Mouse (Mus musculus) right cerebral cortex, postnatal 25 days (tissue): ENCODE measurements at regions not wholly inside any gene's neighbourhood (a gene's known extent, or its start where the extent isn't known, plus 50 kb on each side); places are given as distances from the start of the nearest gene placed in this dataset.
A peak's percentile ranks its signal among the peaks of the same experiment; 100 is the strongest.
"Not testable (repeated sequence)": the region's sequence is repeated elsewhere in the genome, so short reads cannot be mapped to it uniquely, and the experiment has no call there.

Experiments used
- DNase-seq: peaks from one replicate; pipeline ENCODE4 v3.0.0; 2022

- no peak for DNase-seq
These were observed 172.9 kb upstream of the Pmfbp1 start for GRCm38 (mm10) chr8:109320955-109321354.

GRCm38 (mm10) chr8:109323351-109323750 lies 170.5 kb upstream of the Pmfbp1 start:
- DNase-seq = no peak

- DNase-seq = no peak
These were observed 169.6 kb upstream of the Pmfbp1 start for GRCm38 (mm10) chr8:109324241-109324640.

GRCm38 (mm10) chr8:109336203-109336602 lies 157.6 kb upstream of the Pmfbp1 start:
- no peak for DNase-seq

- no peak for DNase-seq
These were observed 155.5 kb upstream of the Pmfbp1 start for GRCm38 (mm10) chr8:109338220-109338835.

GRCm38 (mm10) chr8:109340647-109341046 lies 153.2 kb upstream of the Pmfbp1 start:
- DNase-seq = not testable (repeated sequence)

- DNase-seq = no peak
These were observed 138.7 kb upstream of the Pmfbp1 start for GRCm38 (mm10) chr8:109355168-109355567.

GRCm38 (mm10) chr8:109359396-109360051 lies 134.3 kb upstream of the Pmfbp1 start:
- peak; percentile 22 for DNase-seq

- no peak for DNase-seq
These were observed 133.6 kb upstream of the Pmfbp1 start for GRCm38 (mm10) chr8:109360081-109360715.

- DNase-seq = peak; percentile 45
These were observed 132.9 kb upstream of the Pmfbp1 start for GRCm38 (mm10) chr8:109360904-109361303.

- no peak for DNase-seq
These were observed 132.1 kb upstream of the Pmfbp1 start for GRCm38 (mm10) chr8:109361575-109362361.

GRCm38 (mm10) chr8:109363185-109363845 lies 130.5 kb upstream of the Pmfbp1 start:
- DNase-seq = peak; percentile 21

- no peak for DNase-seq
These were observed 119.8 kb upstream of the Pmfbp1 start for GRCm38 (mm10) chr8:109373977-109374376.

- no peak for DNase-seq
These were observed 108.9 kb upstream of the Pmfbp1 start for GRCm38 (mm10) chr8:109384881-109385280.

- DNase-seq = no peak
These were observed 98.5 kb upstream of the Pmfbp1 start for GRCm38 (mm10) chr8:109395133-109395855.

- DNase-seq = no peak
These were observed 94.2 kb upstream of the Pmfbp1 start for GRCm38 (mm10) chr8:109399616-109400015.

GRCm38 (mm10) chr8:109400192-109400591 lies 93.6 kb upstream of the Pmfbp1 start:
- DNase-seq = no peak

GRCm38 (mm10) chr8:109407913-109408312 lies 85.9 kb upstream of the Pmfbp1 start:
- DNase-seq = no peak

GRCm38 (mm10) chr8:109410531-109410930 lies 83.3 kb upstream of the Pmfbp1 start:
- DNase-seq = no peak

- DNase-seq = no peak
These were observed 80.4 kb upstream of the Pmfbp1 start for GRCm38 (mm10) chr8:109413386-109413785.

GRCm38 (mm10) chr8:109415315-109415714 lies 78.5 kb upstream of the Pmfbp1 start:
- DNase-seq = no peak

GRCm38 (mm10) chr8:109415906-109416305 lies 77.9 kb upstream of the Pmfbp1 start:
- no peak for DNase-seq
